Mouse (Mus musculus): ENCODE results near the gene Acsm4. TPM values are rescaled to one million over a fixed set of nuclear protein-coding genes. Genes with fewer than 3 reads are reported as not detected.
A peak's percentile ranks its signal among the peaks of the same experiment; 100 is the strongest.

The Acsm4 gene
- polyA plus RNA-seq, 1 experiment from 2014 or later: not detected

DNA sequence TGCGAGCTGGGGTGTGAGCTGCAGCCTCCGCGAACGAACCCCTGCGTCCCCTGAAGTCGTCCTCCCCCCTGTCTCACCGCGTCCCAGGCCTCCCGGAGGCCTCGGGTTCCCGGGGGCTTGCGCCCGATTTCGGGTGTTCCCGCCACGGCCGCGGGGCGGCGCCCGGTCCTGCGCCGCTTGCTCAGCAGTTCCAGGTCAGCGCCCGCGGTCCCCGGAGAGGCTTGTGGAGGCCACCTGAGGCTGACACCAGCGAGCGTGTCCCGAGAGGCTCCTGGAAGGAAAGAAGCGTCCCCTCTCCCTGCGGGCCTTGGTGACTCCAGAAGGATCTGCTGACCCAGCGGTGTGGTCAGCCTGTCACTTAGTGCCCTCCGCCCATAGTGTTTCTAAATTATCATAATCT is 54.5 kb downstream of the Acsm4 start:
- peak overlapping the region; percentile 29; the same call in 1 of the 2 replicates for H3K4me2 ChIP-seq (ENCODE audit: low read depth, severe bottlenecking)
- no peak overlapping the region for H3K4me3 ChIP-seq (ENCODE audit: low read depth, low read length)
- WGBS: 8% methylated on average over 34 of the region's 34 CpGs
- DNase-seq (ENCODE audit: low spot score) (peak; percentile 61), ATAC-seq (ENCODE audit: insufficient number of reproducible peaks, low FRiP score, low TSS enrichment, low read depth) (peak; percentile 57; the same call in 1 of the 2 replicates)
- H3K4me1 ChIP-seq (ENCODE audit: control insufficient read depth, insufficient read depth, low read length): no peaks in the 10 kb centered on the region
- no peak overlapping the region for H3K27ac ChIP-seq (replicated peaks; ENCODE audit: low read depth, low read length)
- no peaks in the 10 kb centered on the region for H3K36me3 ChIP-seq (ENCODE audit: control insufficient read depth, insufficient read depth, low read length)
- H3K27me3 ChIP-seq (ENCODE audit: control insufficient read depth, insufficient read depth, low read length): no peaks in the 10 kb centered on the region
- no peak overlapping the region for H3K9ac ChIP-seq (ENCODE audit: low read length)
- no peaks in the 10 kb centered on the region for H3K9me3 ChIP-seq (ENCODE audit: control insufficient read depth, low read length)

DNA sequence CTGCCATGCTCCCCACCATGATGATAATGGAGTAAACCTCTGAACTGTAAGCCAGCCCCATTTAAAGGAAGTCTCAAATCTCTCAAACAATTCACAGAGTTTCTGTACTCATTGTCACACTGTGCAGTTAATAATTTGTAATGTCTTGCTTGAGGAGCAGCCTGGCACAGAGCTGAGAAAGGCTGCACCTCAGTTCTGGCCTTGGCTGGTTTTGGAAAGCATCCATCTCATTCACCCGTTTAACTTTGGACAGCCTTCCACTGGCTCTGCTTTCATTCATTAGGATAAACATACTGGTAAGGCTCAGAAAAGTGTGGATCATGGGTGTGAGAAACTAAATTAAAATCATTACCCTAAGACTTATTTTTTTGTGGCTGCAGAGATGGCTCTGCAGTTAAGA is 56.0 kb downstream of the Acsm4 start:
- Histone ChIP-seq H3K9me3 (ENCODE audit: control insufficient read depth, low read length) (no peaks in the 10 kb centered on the region), H3K4me3 (ENCODE audit: low read depth, low read length) (no peak overlapping the region), H3K27ac (replicated peaks; ENCODE audit: low read depth, low read length) (no peak overlapping the region), H3K36me3 (ENCODE audit: control insufficient read depth, insufficient read depth, low read length) (no peaks in the 10 kb centered on the region), H3K27me3 (ENCODE audit: control insufficient read depth, insufficient read depth, low read length) (no peaks in the 10 kb centered on the region), H3K4me1 (ENCODE audit: control insufficient read depth, insufficient read depth, low read length) (no peaks in the 10 kb centered on the region), H3K4me2 (ENCODE audit: low read depth, severe bottlenecking) (no peak overlapping the region), H3K9ac (ENCODE audit: low read length) (no peak overlapping the region)
- DNase-seq (ENCODE audit: low spot score) (no peak), ATAC-seq (ENCODE audit: insufficient number of reproducible peaks, low FRiP score, low TSS enrichment, low read depth) (no peak)
- 78% methylated on average over 1 of the region's 1 CpGs for whole genome bisulfite sequencing

- H3K9me3 ChIP-seq (ENCODE audit: control insufficient read depth, low read length): no peaks in the 10 kb centered on the region
- WGBS: 71% methylated on average over 1 of the region's 2 CpGs
- no peak overlapping the region for H3K9ac ChIP-seq (ENCODE audit: low read length)
- no peaks in the 10 kb centered on the region for H3K4me1 ChIP-seq (ENCODE audit: control insufficient read depth, insufficient read depth, low read length)
- no peak overlapping the region for H3K4me3 ChIP-seq (ENCODE audit: low read depth, low read length)
- H3K27me3 ChIP-seq (ENCODE audit: control insufficient read depth, insufficient read depth, low read length): no peaks in the 10 kb centered on the region
- no peaks in the 10 kb centered on the region for H3K36me3 ChIP-seq (ENCODE audit: control insufficient read depth, insufficient read depth, low read length)
- H3K27ac ChIP-seq (replicated peaks; ENCODE audit: low read depth, low read length): no peak overlapping the region
- DNase-seq (ENCODE audit: low spot score) (no peak), ATAC-seq (ENCODE audit: insufficient number of reproducible peaks, low FRiP score, low TSS enrichment, low read depth) (no peak)
- no peak overlapping the region for H3K4me2 ChIP-seq (ENCODE audit: low read depth, severe bottlenecking)
Observed at GRCm38 (mm10) chr7:119748761-119749160, 58.9 kb downstream of the Acsm4 start.

DNA sequence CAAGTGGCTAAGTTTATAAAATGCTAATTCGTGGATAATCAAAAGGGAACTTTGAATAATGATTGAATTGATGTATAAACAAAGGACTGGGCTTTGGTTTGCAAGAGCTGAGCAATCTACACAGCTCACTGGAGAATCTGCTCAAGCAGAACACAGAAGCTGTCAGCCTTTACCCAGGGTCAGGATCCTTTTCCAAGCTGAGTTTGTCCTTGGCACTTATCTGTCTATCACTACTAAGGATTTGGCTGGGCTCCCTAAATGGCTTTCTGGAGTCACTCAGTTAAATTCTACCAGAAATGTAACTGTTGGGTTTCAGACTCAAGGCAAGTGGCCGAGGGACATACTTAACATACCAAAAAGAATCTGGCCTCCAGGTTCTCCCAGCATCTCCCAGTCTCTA is 60.1 kb downstream of the Acsm4 start:
- no peaks in the 10 kb centered on the region for H3K4me1 ChIP-seq (ENCODE audit: control insufficient read depth, insufficient read depth, low read length)
- no peaks in the 10 kb centered on the region for H3K9me3 ChIP-seq (ENCODE audit: control insufficient read depth, low read length)
- ATAC-seq (ENCODE audit: insufficient number of reproducible peaks, low FRiP score, low TSS enrichment, low read depth) (no peak), DNase-seq (ENCODE audit: low spot score) (no peak)
- no peak overlapping the region for H3K27ac ChIP-seq (replicated peaks; ENCODE audit: low read depth, low read length)
- H3K27me3 ChIP-seq (ENCODE audit: control insufficient read depth, insufficient read depth, low read length): no peaks in the 10 kb centered on the region
- no peak overlapping the region for H3K4me2 ChIP-seq (ENCODE audit: low read depth, severe bottlenecking)
- H3K4me3 ChIP-seq (ENCODE audit: low read depth, low read length): no peak overlapping the region
- no peaks in the 10 kb centered on the region for H3K36me3 ChIP-seq (ENCODE audit: control insufficient read depth, insufficient read depth, low read length)
- 67% methylated on average over 2 of the region's 2 CpGs for WGBS
- H3K9ac ChIP-seq (ENCODE audit: low read length): no peak overlapping the region

DNA sequence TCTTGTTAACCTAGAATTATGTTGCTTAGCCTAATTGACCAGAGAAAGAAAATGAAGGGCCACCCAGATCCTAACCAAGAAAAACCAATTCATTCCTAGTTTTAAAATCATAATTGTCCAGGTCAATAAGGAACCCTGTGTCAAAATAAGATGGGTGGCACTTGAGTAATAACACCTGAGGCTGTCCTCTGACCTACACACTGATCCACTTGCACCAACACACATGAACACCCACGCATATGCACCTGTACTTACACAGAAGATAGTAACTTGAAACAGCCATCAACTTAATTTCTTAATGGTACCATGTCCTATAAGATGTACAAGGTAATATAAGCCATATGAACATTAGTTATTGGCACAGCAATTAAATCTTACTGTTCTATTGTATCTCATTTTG is 63.9 kb downstream of the Acsm4 start:
- ATAC-seq (ENCODE audit: insufficient number of reproducible peaks, low FRiP score, low TSS enrichment, low read depth): no peak
- 88% methylated on average over 1 of the region's 1 CpGs for WGBS

DNA sequence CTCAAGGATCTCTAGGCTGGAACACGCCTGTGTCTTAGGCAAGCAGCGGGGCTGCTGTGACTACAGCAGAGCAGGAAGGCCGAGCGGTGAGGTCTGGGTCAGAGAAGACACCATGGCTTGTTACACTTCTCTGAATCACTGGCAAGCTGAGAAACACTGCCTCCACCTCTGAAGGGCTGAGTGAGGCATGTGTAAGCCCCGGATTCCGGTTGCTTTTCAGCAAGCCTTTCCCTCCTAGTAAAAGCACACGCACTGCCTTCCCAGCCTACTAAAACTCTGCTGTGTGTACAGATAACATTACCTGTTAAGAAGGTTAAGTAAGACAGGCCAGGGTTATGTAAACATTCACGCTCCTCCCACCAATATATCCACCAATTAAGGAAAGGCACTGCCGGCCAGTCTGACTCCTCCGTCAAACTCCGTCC is 70.7 kb downstream of the Acsm4 start, which contains the start of gene Acsm3:
Gene Acsm3 (plus strand): TSS at position 397 of the 425 bp plus-strand sequence.
- ATAC-seq (ENCODE audit: insufficient number of reproducible peaks, low FRiP score, low TSS enrichment, low read depth): no peak
- no peaks in the 10 kb centered on the region for H3K27me3 ChIP-seq (ENCODE audit: control insufficient read depth, insufficient read depth, low read length)

More for the DNA sequence above, 63.9 kb downstream of the Acsm4 start:
- DNase-seq (ENCODE audit: low spot score): no peak
- Histone ChIP-seq H3K4me2 (ENCODE audit: low read depth, severe bottlenecking) (no peak overlapping the region), H3K36me3 (ENCODE audit: control insufficient read depth, insufficient read depth, low read length) (no peaks in the 10 kb centered on the region), H3K9ac (ENCODE audit: low read length) (no peak overlapping the region), H3K9me3 (ENCODE audit: control insufficient read depth, low read length) (no peaks in the 10 kb centered on the region), H3K27me3 (ENCODE audit: control insufficient read depth, insufficient read depth, low read length) (no peaks in the 10 kb centered on the region), H3K4me1 (ENCODE audit: control insufficient read depth, insufficient read depth, low read length) (no peaks in the 10 kb centered on the region), H3K4me3 (ENCODE audit: low read depth, low read length) (no peak overlapping the region), H3K27ac (replicated peaks; ENCODE audit: low read depth, low read length) (no peak overlapping the region)

GRCm38 (mm10) chr7:119762166-119762697 is 72.4 kb downstream of the Acsm4 start:
- Histone ChIP-seq H3K9me3 (ENCODE audit: control insufficient read depth, low read length) (no peaks in the 10 kb centered on the region), H3K27ac (replicated peaks; ENCODE audit: low read depth, low read length) (no peak overlapping the region), H3K4me1 (ENCODE audit: control insufficient read depth, insufficient read depth, low read length) (no peaks in the 10 kb centered on the region), H3K36me3 (ENCODE audit: control insufficient read depth, insufficient read depth, low read length) (no peaks in the 10 kb centered on the region), H3K4me2 (ENCODE audit: low read depth, severe bottlenecking) (no peak overlapping the region), H3K27me3 (ENCODE audit: control insufficient read depth, insufficient read depth, low read length) (no peaks in the 10 kb centered on the region), H3K9ac (ENCODE audit: low read length) (no peak overlapping the region), H3K4me3 (ENCODE audit: low read depth, low read length) (no peak overlapping the region)
- WGBS: 61% methylated on average over 4 of the region's 4 CpGs
- ATAC-seq (ENCODE audit: insufficient number of reproducible peaks, low FRiP score, low TSS enrichment, low read depth) (no peak), DNase-seq (ENCODE audit: low spot score) (no peak)

More for the DNA sequence above, 70.7 kb downstream of the Acsm4 start, which contains the start of gene Acsm3:
- 46% methylated on average over 11 of the region's 11 CpGs for WGBS
- Histone ChIP-seq H3K4me1 (ENCODE audit: control insufficient read depth, insufficient read depth, low read length) (no peaks in the 10 kb centered on the region), H3K4me3 (ENCODE audit: low read depth, low read length) (no peak within 1 kb of the TSS), H3K27ac (replicated peaks; ENCODE audit: low read depth, low read length) (no peak within 1 kb of the TSS), H3K9ac (ENCODE audit: low read length) (no peak within 1 kb of the TSS), H3K4me2 (ENCODE audit: low read depth, severe bottlenecking) (no peak within 1 kb of the TSS), H3K36me3 (ENCODE audit: control insufficient read depth, insufficient read depth, low read length) (no peaks in the 10 kb centered on the region), H3K9me3 (ENCODE audit: control insufficient read depth, low read length) (no peaks in the 10 kb centered on the region)
- DNase-seq (ENCODE audit: low spot score): no peak
